8 mouse cellular contexts compared by ENCODE assay signal in the genomic region with DNA sequence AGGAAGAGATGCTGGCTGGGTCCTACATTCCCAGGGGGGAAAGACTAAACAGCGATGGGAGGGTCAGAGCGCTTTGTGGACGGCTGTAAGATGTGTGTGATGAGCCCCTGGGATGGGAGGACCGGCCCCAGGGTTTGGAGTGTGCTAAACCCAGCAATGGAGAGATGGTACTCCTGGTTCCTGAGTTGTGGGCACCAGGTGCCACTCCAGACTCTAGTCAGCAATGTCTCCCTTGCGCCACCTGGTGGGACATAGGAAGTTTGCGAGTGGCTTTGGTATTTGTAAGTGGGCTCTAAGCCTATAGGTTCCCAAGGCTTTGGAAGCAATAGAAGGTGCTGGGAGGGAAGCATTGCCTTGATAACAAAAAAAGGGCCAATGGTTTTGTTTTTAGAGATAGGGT. TPM values are rescaled to one million over a fixed set of nuclear protein-coding genes. Genes with fewer than 3 reads are reported as not detected.
DNase-seq lines count a peak whose midpoint lies in the region; ATAC-seq and TF ChIP-seq lines count a peak whose summit lies in the region.

No protein-coding gene starts in this region.

- H3K36me3 ChIP-seq in embryonic facial prominence, embryonic 13.5 days: peaks cover 21% of the 10 kb centered on the region
- H3K36me3 ChIP-seq in limb, embryonic 14.5 days (ENCODE audit: control insufficient read depth, insufficient read depth, low read length): peaks cover 12% of the 10 kb centered on the region; the same call in 1 of the 2 replicates
- peaks cover 4% of the 10 kb centered on the region; the same call in 1 of the 2 replicates for H3K36me3 ChIP-seq in midbrain, postnatal 0 days (ENCODE audit: insufficient read depth, low read length)

- WGBS in embryonic facial prominence, embryonic 13.5 days: 0% methylated on average over 6 of the region's 6 CpGs
- 2% methylated on average over 6 of the region's 6 CpGs for WGBS in limb, embryonic 14.5 days
- WGBS in midbrain, postnatal 0 days: 0% methylated on average over 6 of the region's 6 CpGs

- peak overlapping the region; percentile 77 for H3K4me2 ChIP-seq in embryonic facial prominence, embryonic 13.5 days
- peak overlapping the region; percentile 86 for H3K4me2 ChIP-seq in limb, embryonic 14.5 days (replicated peaks; ENCODE audit: low read depth, low read length, severe bottlenecking)
- peak overlapping the region; percentile 84 for H3K4me2 ChIP-seq in midbrain, postnatal 0 days (ENCODE audit: low read depth, low read length, poor library complexity, severe bottlenecking)

- peak overlapping the region; percentile 96; the same call in 1 of the 2 replicates for H3K27ac ChIP-seq in embryonic facial prominence, embryonic 13.5 days
- H3K27ac ChIP-seq in limb, embryonic 14.5 days (replicated peaks; ENCODE audit: low read depth, low read length): peak overlapping the region; percentile 99; the same call in 1 of the 2 replicates
- peak overlapping the region; percentile 93 for H3K27ac ChIP-seq in midbrain, postnatal 0 days (ENCODE audit: low read depth, low read length)

- TF ChIP-seq CTCF in midbrain, postnatal 0 days (IDR thresholded peaks at IDR 0.05): peak; percentile 95

- no peaks in the 10 kb centered on the region for H3K9me3 ChIP-seq in embryonic facial prominence, embryonic 13.5 days
- no peaks in the 10 kb centered on the region for H3K9me3 ChIP-seq in limb, embryonic 14.5 days (ENCODE audit: control insufficient read depth, low read length)
- H3K9me3 ChIP-seq in midbrain, postnatal 0 days (ENCODE audit: low read length): no peaks in the 10 kb centered on the region

- peaks cover 23% of the 10 kb centered on the region for H3K4me1 ChIP-seq in embryonic facial prominence, embryonic 13.5 days
- H3K4me1 ChIP-seq in limb, embryonic 14.5 days (ENCODE audit: control insufficient read depth, insufficient read depth, low read length): peaks cover 20% of the 10 kb centered on the region
- H3K4me1 ChIP-seq in midbrain, postnatal 0 days (ENCODE audit: insufficient read depth, low read length): peaks cover 9% of the 10 kb centered on the region; the same call in 1 of the 2 replicates

- ATAC-seq in embryonic facial prominence, embryonic 13.5 days (ENCODE audit: insufficient number of reproducible peaks, insufficient read depth, low FRiP score, low TSS enrichment, low read depth): peak; percentile 33; the same call in 1 of the 2 replicates
- ATAC-seq in limb, embryonic 14.5 days (ENCODE audit: low FRiP score, low read depth): peak; percentile 20; the same call in 1 of the 2 replicates
- ATAC-seq in midbrain, postnatal 0 days (ENCODE audit: low FRiP score): peak; percentile 50

- peak; percentile 90 to 92 for DNase-seq in B cell, adult 2 months
- peak; percentile 50 to 62 for DNase-seq in adrenal gland, postnatal 4 days (ENCODE audit: low spot score in 2 of 2)
- DNase-seq in heart, adult 8-10 months (ENCODE audit: low spot score): peak; percentile 84
- DNase-seq in kidney, adult 8-10 months: peak; percentile 74 to 88
- peak; percentile 93 for DNase-seq in limb, embryonic 14.5 days (ENCODE audit: low spot score)
- peak; percentile 96 for DNase-seq in midbrain, postnatal 0 days (ENCODE audit: low spot score)
- peak; percentile 75 to 90 for DNase-seq in spleen, postnatal 10 days (ENCODE audit: low spot score in 2 of 2)

- H3K4me3 ChIP-seq in embryonic facial prominence, embryonic 13.5 days: peak overlapping the region; percentile 78
- H3K4me3 ChIP-seq in limb, embryonic 14.5 days (replicated peaks; ENCODE audit: low read length): peak overlapping the region; percentile 85
- H3K4me3 ChIP-seq in midbrain, postnatal 0 days (ENCODE audit: low read depth, low read length): peak overlapping the region; percentile 56

- no peaks in the 10 kb centered on the region for H3K27me3 ChIP-seq in embryonic facial prominence, embryonic 13.5 days
- no peaks in the 10 kb centered on the region for H3K27me3 ChIP-seq in limb, embryonic 14.5 days (ENCODE audit: control insufficient read depth, insufficient read depth, low read length)
- H3K27me3 ChIP-seq in midbrain, postnatal 0 days (ENCODE audit: insufficient read depth, low read length): no peaks in the 10 kb centered on the region

- peak overlapping the region; percentile 84 for H3K9ac ChIP-seq in embryonic facial prominence, embryonic 13.5 days
- peak overlapping the region; percentile 90; the same call in 1 of the 2 replicates for H3K9ac ChIP-seq in limb, embryonic 14.5 days (ENCODE audit: low read depth, low read length, severe bottlenecking)
- H3K9ac ChIP-seq in midbrain, postnatal 0 days (replicated peaks; ENCODE audit: low read length, poor library complexity, severe bottlenecking): 0 out of 2 replicates have a peak overlapping the region, but pooled peaks have one; percentile 66

- TF ChIP-seq POLR2A in limb, embryonic 14.5 days (IDR thresholded peaks at IDR 0.05; ENCODE audit: borderline replicate concordance, extremely low read depth, insufficient read depth, insufficient read length): no peak

RNA-seq across cellular contexts. Expression of a gene that starts 0.9 kb away (rescaled TPM):
- total RNA-seq in adrenal gland, postnatal 4 days (2021): 10 to 100 TPM; 31.1 to 36.7 TPM
- polyA plus RNA-seq in embryonic facial prominence, embryonic 13.5 days (2015; fragmentation: Nextera tagmentation; extraction: Ambion mirVana): 42.0 and 48.1 TPM in 2 replicates
- 1 to 10 TPM; 3.2 to 9.8 (median 4.0) TPM for total RNA-seq in heart, adult 8-10 months (2022)
- polyA plus RNA-seq in limb, embryonic 14.5 days (2012; rRNA removed): 229 and 244 TPM in 2 replicates
- 78.9 and 83.0 TPM in 2 replicates for polyA plus RNA-seq in limb, embryonic 14.5 days (2014; fragmentation: Nextera tagmentation; extraction: Ambion mirVana)
- 38.5 and 42.9 TPM in 2 replicates for total RNA-seq in midbrain, postnatal 0 days (2014; rRNA removed)
- polyA plus RNA-seq in midbrain, postnatal 0 days (2015; fragmentation: Nextera tagmentation; extraction: Ambion mirVana): 39.0 and 47.6 TPM in 2 replicates

RNA-seq across cellular contexts. Expression of a gene that starts 11.0 kb away (rescaled TPM):
- 100 to 1,000 TPM; 179 to 182 TPM for total RNA-seq in adrenal gland, postnatal 4 days (2021)
- 182 and 212 TPM in 2 replicates for polyA plus RNA-seq in embryonic facial prominence, embryonic 13.5 days (2015; fragmentation: Nextera tagmentation; extraction: Ambion mirVana)
- 10 to 100 TPM; 56.4 to 63.5 (median 59.5) TPM for total RNA-seq in heart, adult 8-10 months (2022)
- polyA plus RNA-seq in limb, embryonic 14.5 days (2012; rRNA removed): 196 and 211 TPM in 2 replicates
- polyA plus RNA-seq in limb, embryonic 14.5 days (2014; fragmentation: Nextera tagmentation; extraction: Ambion mirVana): 159 and 163 TPM in 2 replicates
- total RNA-seq in midbrain, postnatal 0 days (2014; rRNA removed): 101 and 108 TPM in 2 replicates
- 176 and 189 TPM in 2 replicates for polyA plus RNA-seq in midbrain, postnatal 0 days (2015; fragmentation: Nextera tagmentation; extraction: Ambion mirVana)

RNA-seq across cellular contexts. Expression of a gene that starts 13.0 kb away (rescaled TPM):
- total RNA-seq in adrenal gland, postnatal 4 days (2021): 1 to 10 TPM; 1.2 to 8.9 TPM
- 1.5 and 1.6 TPM in 2 replicates for polyA plus RNA-seq in embryonic facial prominence, embryonic 13.5 days (2015; fragmentation: Nextera tagmentation; extraction: Ambion mirVana)
- under 1 TPM in 3 of 4 experiments, not detected in 1; 0.13 to 0.63 (median 0.49) TPM for total RNA-seq in heart, adult 8-10 months (2022)
- 5.6 and 7.0 TPM in 2 replicates for polyA plus RNA-seq in limb, embryonic 14.5 days (2012; rRNA removed)
- 0.55 and 1.1 TPM in 2 replicates for polyA plus RNA-seq in limb, embryonic 14.5 days (2014; fragmentation: Nextera tagmentation; extraction: Ambion mirVana)
- 2.8 and 3.8 TPM in 2 replicates for total RNA-seq in midbrain, postnatal 0 days (2014; rRNA removed)
- 0.52 and 1.5 TPM in 2 replicates for polyA plus RNA-seq in midbrain, postnatal 0 days (2015; fragmentation: Nextera tagmentation; extraction: Ambion mirVana)

RNA-seq across cellular contexts. Expression of a gene that starts 13.1 kb away (rescaled TPM):
- total RNA-seq in adrenal gland, postnatal 4 days (2021): 10 to 100 TPM; 60.8 to 61.2 TPM
- polyA plus RNA-seq in embryonic facial prominence, embryonic 13.5 days (2015; fragmentation: Nextera tagmentation; extraction: Ambion mirVana): 34.7 TPM in 2 replicates
- 10 to 100 TPM; 17.0 to 19.8 (median 17.9) TPM for total RNA-seq in heart, adult 8-10 months (2022)
- 51.2 and 68.0 TPM in 2 replicates for polyA plus RNA-seq in limb, embryonic 14.5 days (2012; rRNA removed)
- polyA plus RNA-seq in limb, embryonic 14.5 days (2014; fragmentation: Nextera tagmentation; extraction: Ambion mirVana): 48.1 and 53.3 TPM in 2 replicates
- 56.8 and 64.6 TPM in 2 replicates for total RNA-seq in midbrain, postnatal 0 days (2014; rRNA removed)
- 46.1 and 48.3 TPM in 2 replicates for polyA plus RNA-seq in midbrain, postnatal 0 days (2015; fragmentation: Nextera tagmentation; extraction: Ambion mirVana)

RNA-seq across cellular contexts. Expression of a gene that starts 29.9 kb away (rescaled TPM):
- 100 to 1,000 TPM; 120 to 130 TPM for total RNA-seq in adrenal gland, postnatal 4 days (2021)
- 300 and 361 TPM in 2 replicates for polyA plus RNA-seq in embryonic facial prominence, embryonic 13.5 days (2015; fragmentation: Nextera tagmentation; extraction: Ambion mirVana)
- total RNA-seq in heart, adult 8-10 months (2022): 100 to 1,000 TPM in 1 of 4 experiments, 10 to 100 TPM in 3; 87.0 to 108 (median 89.4) TPM
- polyA plus RNA-seq in limb, embryonic 14.5 days (2012; rRNA removed): 121 and 153 TPM in 2 replicates
- 352 and 353 TPM in 2 replicates for polyA plus RNA-seq in limb, embryonic 14.5 days (2014; fragmentation: Nextera tagmentation; extraction: Ambion mirVana)
- total RNA-seq in midbrain, postnatal 0 days (2014; rRNA removed): 74.7 and 93.9 TPM in 2 replicates
- 219 TPM in 2 replicates for polyA plus RNA-seq in midbrain, postnatal 0 days (2015; fragmentation: Nextera tagmentation; extraction: Ambion mirVana)

Comparison
In these comparisons a context has a peak if more than half of its experiments do, and no peak if none do; other contexts are left out.
1. Peak in every context shown above with its lines: DNase-seq, ATAC-seq, H3K4me3 ChIP-seq and H3K27ac ChIP-seq.